ENCODE assay signal across 9 mouse cellular contexts in the genomic region with DNA sequence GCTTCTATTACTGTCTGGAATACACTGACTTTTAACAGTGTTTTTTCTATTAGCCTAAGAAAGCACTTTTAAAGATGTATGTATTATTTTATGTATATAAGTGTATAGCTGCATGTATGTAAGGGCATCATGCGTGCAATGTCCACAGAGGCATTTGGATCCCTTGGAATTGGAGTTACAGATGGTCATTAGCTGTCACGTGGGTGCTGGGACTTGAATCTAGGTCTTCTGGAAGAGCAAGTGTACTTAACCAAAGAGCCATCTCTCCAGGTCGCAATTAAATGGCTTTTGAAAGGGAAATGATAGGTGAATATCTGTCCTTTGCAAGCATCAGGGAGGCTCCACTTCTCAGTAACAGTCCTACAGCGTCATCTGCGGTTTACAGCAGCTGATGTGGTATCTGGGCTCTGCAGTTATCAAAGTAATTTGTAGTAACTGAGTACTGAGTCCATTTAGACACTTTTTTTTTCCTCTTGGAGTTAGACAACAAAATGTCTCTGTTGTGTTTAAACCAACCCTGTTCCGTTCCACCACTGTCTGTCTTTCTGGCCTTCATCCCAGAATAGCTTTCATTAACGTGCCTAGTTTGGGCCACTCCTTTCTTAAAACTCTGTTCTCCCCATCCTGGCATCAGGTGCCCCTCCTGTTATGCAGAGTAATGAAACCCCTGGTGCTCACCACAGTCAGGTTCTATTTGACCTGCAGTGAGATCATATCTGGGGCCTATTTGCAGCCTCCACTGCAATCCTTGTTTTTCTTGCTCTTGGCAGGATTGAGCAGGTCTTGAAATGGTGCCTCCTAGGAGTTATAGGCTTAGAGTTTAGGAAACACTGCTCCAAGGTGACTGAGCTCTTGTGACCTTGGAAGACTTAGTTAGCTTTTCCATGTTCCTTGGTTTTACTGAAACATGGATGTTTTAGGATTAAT. TPM values are rescaled to one million over a fixed set of nuclear protein-coding genes. Genes with fewer than 3 reads are reported as not detected.
DNase-seq lines count a peak whose midpoint lies in the region; ATAC-seq lines count a peak whose summit lies in the region.
"Had no signal": no experiment of that assay in that cellular context is flagged by ENCODE, and none has a peak within 500 bp of the region (broad histone marks: within the 10 kb centered on the region; RNA-seq: fewer than 3 reads in every experiment).

No protein-coding gene starts in this region.

- H3K4me3 ChIP-seq in heart, embryonic 15.5 days: peak overlapping the region; percentile 93
- H3K4me3 ChIP-seq in midbrain, embryonic 15.5 days: peak overlapping the region; percentile 86

- intact Hi-C loops in heart, postnatal 14 days (cut with DNase I): loop anchor here (5.0 kb wide), 1 partner anchor 34 kb away; no protein-coding TSS in a partner anchor

- no peak overlapping the region for H3K27ac ChIP-seq in heart, embryonic 15.5 days
- H3K27ac ChIP-seq in midbrain, embryonic 15.5 days: no peak overlapping the region; the same call in 1 of the 2 replicates

- H3K4me2 ChIP-seq in heart, embryonic 15.5 days: peak overlapping the region; percentile 76
- H3K4me2 ChIP-seq in midbrain, embryonic 15.5 days: peak overlapping the region; percentile 69

- WGBS in heart, embryonic 15.5 days: 62% methylated on average over 7 of the region's 7 CpGs
- 89% methylated on average over 7 of the region's 7 CpGs for WGBS in midbrain, embryonic 15.5 days

- no peak for ATAC-seq in heart, embryonic 15.5 days (replicated peaks; ENCODE audit: insufficient number of reproducible peaks, insufficient read depth, low FRiP score, low read depth)
- no peak for ATAC-seq in midbrain, embryonic 15.5 days (replicated peaks)

- no peaks in the 10 kb centered on the region for H3K9me3 ChIP-seq in heart, embryonic 15.5 days (replicated peaks)
- H3K9me3 ChIP-seq in midbrain, embryonic 15.5 days: no peaks in the 10 kb centered on the region

- H3K27me3 ChIP-seq in heart, embryonic 15.5 days: no peaks in the 10 kb centered on the region
- H3K27me3 ChIP-seq in midbrain, embryonic 15.5 days (replicated peaks): peaks cover 4% of the 10 kb centered on the region; the same call in 1 of the 2 replicates

- H3K9ac ChIP-seq in heart, embryonic 15.5 days: no peak overlapping the region
- peak overlapping the region; percentile 22 for H3K9ac ChIP-seq in midbrain, embryonic 15.5 days

- peaks cover 13% of the 10 kb centered on the region; the same call in 1 of the 2 replicates for H3K36me3 ChIP-seq in heart, embryonic 15.5 days
- H3K36me3 ChIP-seq in midbrain, embryonic 15.5 days (replicated peaks): peaks cover under 1% of the 10 kb centered on the region; the same call in 1 of the 2 replicates

- H3K4me1 ChIP-seq in heart, embryonic 15.5 days (replicated peaks): peaks cover 28% of the 10 kb centered on the region
- H3K4me1 ChIP-seq in midbrain, embryonic 15.5 days: peaks cover 31% of the 10 kb centered on the region

- no peak for DNase-seq in heart, postnatal 14 days
- peak; percentile 80 for DNase-seq in c-Kit-positive CD71-positive TER-119-negative erythroid progenitor cells, embryonic 14.5 days (ENCODE audit: low read depth)
- peak; percentile 72 for DNase-seq in kidney, adult 9 months
- DNase-seq in thymus, postnatal 36 days: no peak
- no peak for DNase-seq in gastrocnemius, adult 8-10 months (ENCODE audit: low spot score in 2 of 2)
- DNase-seq in ovary, adult 18-20 months (ENCODE audit: low spot score): no peak
- DNase-seq: gastrocnemius, postnatal 14 days had no signal

RNA-seq across cellular contexts. Expression of a gene that starts 14.9 kb away (rescaled TPM):
- polyA plus RNA-seq in heart, embryonic 15.5 days (2015; fragmentation: Nextera tagmentation; extraction: Ambion mirVana): 197 and 200 TPM in 2 replicates
- 10 to 100 TPM; 68.1 to 71.3 TPM for total RNA-seq in heart, postnatal 14 days (2021)
- 82.7 and 89.4 TPM in 2 replicates for polyA plus RNA-seq in midbrain, embryonic 15.5 days (2015; fragmentation: Nextera tagmentation; extraction: Ambion mirVana)
- 10 to 100 TPM; 42.0 to 50.3 (median 45.8) TPM for total RNA-seq in gastrocnemius, adult 8-10 months (2022)

RNA-seq across cellular contexts. Expression of a gene that starts 37.5 kb away (rescaled TPM):
- 6.5 and 8.6 TPM in 2 replicates for polyA plus RNA-seq in heart, embryonic 15.5 days (2015; fragmentation: Nextera tagmentation; extraction: Ambion mirVana)
- 10 to 100 TPM; 44.5 to 49.6 TPM for total RNA-seq in heart, postnatal 14 days (2021)
- polyA plus RNA-seq in midbrain, embryonic 15.5 days (2015; fragmentation: Nextera tagmentation; extraction: Ambion mirVana): 11.8 and 14.8 TPM in 2 replicates
- total RNA-seq in gastrocnemius, adult 8-10 months (2022): 10 to 100 TPM; 40.9 to 48.0 (median 42.9) TPM

Comparison
In these comparisons a context has a peak if more than half of its experiments do, and no peak if none do; other contexts are left out.
1. DNase-seq: peak in c-Kit-positive CD71-positive TER-119-negative erythroid progenitor cells, embryonic 14.5 days (single experiment) and kidney, adult 9 months (single experiment); none in heart, postnatal 14 days (0 of 2), thymus, postnatal 36 days (0 of 2), gastrocnemius, adult 8-10 months (0 of 2) and ovary, adult 18-20 months (single experiment).